Mouse (Mus musculus) cortical plate, adult 2 months (tissue): Measurements from ENCODE around the gene Cdhr5.

Experiments used
- CTCF ChIP-seq: fragments of 200-500 bp; IDR thresholded peaks from 2 replicates; pipeline ENCODE4 v1.5.1; 2011; ENCODE audit warnings: mild to moderate bottlenecking, control low read depth, low read length; ENCODE audit not compliant: insufficient read depth; ENCODE audit errors: extremely low read depth
- POLR2A ChIP-seq: fragments of 200-500 bp; IDR thresholded peaks from 2 replicates; pipeline ENCODE4 v1.6.1; 2011; ENCODE audit warnings: mild to moderate bottlenecking, low read length, control low read depth; ENCODE audit not compliant: insufficient read depth; ENCODE audit errors: extremely low read depth

- no peak for TF ChIP-seq CTCF
- no peak for TF ChIP-seq POLR2A
Observed at GRCm38 (mm10) chr7:141265411-141265738, 11.2 kb downstream of the Cdhr5 start.
